Mouse (Mus musculus) urinary bladder, postnatal 4 days (tissue): ENCODE data around the gene Mrc1.
"Not testable (repeated sequence)": the region's sequence is repeated elsewhere in the genome, so short reads cannot be mapped to it uniquely, and the experiment has no call there.

ENCODE experiments used
- DNase-seq, 2 experiments: peaks; one replicate each; pipeline ENCODE4 v3.0.0; 2021 to 2022; ENCODE audit warnings: low spot score in 2 of 2

Gene Mrc1

DNA sequence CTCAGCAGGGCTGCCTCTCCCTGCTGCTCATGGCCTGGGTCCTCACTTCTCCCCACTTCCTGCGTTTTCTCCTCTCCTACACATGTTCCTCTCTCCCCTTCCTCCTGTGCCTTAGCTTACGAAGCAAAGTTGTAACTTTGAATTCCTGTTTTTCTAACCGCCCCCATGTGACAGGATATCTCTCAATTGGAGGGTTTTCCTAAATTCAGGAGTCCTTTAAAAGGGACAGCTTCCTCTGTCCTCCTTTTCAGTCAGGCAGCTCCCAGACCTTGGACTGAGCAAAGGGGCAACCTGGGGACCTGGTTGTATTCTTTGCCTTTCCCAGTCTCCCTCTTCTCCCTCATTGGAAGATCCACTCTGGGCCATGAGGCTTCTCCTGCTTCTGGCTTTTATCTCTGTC lies at the start of gene Mrc1:
Mrc1 (plus strand) TSS at position 244 of the 400 bp plus-strand sequence.
- DNase-seq, result no peak

DNA sequence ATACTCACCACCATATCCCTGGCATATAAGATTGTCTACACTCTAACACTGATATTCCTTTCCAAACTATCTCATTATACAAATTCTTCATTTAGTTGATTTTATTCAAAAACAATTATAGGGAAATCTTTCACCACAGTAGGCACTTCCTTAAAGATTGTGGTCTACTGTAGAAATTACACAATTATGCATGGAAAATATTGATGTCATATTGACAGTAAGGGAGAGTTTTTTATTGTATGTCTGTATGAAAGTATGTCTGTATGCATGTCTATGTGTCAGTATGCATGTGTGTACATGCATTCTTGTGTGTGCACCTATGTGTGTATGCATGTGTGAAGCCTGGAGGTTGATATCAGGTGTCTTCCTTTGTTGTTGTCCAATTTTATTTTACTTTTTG lies 44.8 kb upstream of the Mrc1 start:
- no peak for DNase-seq

GRCm38 (mm10) chr2:14190684-14191083 lies 38.5 kb upstream of the Mrc1 start:
- no peak for DNase-seq

- DNase-seq, result no peak
Measured at GRCm38 (mm10) chr2:14191601-14192000, 37.6 kb upstream of the Mrc1 start.

GRCm38 (mm10) chr2:14192046-14192445 lies 37.1 kb upstream of the Mrc1 start:
- no peak for DNase-seq

GRCm38 (mm10) chr2:14198325-14198903 lies 30.8 kb upstream of the Mrc1 start:
- not testable (repeated sequence) for DNase-seq

DNA sequence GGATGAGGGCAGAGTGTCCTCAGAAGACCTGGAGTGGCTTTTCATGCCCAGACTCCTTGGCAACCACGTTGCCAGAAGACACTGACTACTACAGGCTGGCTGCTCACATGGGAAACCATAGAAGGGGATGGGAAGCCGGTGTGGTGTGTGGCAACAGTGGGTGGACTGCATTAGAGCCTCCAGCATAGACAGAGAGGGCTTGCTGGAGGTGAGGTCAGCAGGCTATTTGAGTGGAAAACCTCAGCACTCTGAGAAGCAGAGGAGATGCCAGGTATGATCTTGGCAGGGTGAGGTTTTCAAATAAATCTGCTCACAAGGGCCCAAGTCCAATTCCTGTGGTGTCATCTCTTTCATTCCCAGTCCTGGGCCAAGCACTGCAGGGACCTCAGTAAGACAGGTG lies 29.6 kb upstream of the Mrc1 start:
- no peak for DNase-seq

GRCm38 (mm10) chr2:14200879-14201445 lies 28.2 kb upstream of the Mrc1 start:
- not testable (repeated sequence) for DNase-seq

DNA sequence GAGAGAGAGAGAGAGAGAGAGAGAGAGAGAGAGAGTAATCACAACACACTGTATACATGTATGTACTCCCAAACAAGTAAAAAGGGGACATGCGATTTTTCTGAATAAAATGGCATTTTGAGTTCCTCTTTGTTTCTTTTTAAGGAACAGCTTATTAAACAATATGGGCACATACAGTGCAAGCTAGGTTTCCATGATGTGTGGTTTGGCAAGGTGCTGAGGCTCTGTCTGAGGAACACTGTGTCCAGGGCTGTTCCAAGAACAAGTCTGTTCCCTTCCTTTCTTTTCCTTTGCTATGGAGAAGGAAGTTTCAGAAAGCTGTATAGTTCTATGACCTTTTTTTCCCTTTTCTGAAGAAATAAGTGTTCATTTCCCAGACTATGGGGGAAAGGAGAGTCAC lies 24.9 kb upstream of the Mrc1 start:
- no peak for DNase-seq

DNA sequence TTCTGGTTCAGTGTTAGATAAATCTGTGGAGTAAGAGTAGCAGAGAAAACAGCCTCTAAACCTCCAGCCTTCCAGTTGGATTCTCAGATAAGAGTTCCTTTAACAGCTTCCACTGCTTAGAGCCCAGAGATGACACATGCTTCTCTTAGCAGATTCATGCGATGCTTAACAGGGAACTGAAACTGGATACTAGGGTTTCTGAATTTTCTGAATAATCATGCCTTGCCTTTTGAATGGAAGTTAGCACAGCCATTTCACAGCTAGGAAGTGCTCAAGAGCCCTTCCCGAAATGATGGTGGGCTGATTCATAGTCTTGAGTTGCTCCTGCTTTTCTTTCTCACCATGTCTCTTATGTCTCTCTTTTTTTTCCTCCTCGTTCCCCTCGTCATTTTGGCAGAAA lies 22.4 kb upstream of the Mrc1 start:
- DNase-seq, result no peak

GRCm38 (mm10) chr2:14210731-14211130 lies 18.5 kb upstream of the Mrc1 start:
- no peak for DNase-seq

DNA sequence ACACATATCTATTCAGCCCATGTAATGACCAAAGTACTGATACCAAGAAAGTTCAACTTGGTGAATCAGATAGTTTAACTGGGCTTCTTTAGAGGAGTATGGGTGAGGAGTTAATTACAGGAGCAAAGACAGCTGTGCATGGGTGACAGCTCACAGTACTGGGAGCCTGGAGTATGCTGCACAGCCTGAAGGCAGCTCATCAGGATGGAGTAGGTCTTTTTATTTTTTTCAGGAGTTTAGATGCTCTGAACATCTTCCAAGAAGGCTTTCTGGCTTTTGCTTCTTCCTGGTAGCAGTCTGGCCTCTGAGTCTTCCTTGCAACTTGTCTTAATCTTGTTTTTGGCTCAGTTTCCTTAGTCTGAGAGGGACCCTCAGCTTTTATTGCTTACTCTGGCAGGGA lies 17.6 kb upstream of the Mrc1 start:
- DNase-seq, result no peak

DNA sequence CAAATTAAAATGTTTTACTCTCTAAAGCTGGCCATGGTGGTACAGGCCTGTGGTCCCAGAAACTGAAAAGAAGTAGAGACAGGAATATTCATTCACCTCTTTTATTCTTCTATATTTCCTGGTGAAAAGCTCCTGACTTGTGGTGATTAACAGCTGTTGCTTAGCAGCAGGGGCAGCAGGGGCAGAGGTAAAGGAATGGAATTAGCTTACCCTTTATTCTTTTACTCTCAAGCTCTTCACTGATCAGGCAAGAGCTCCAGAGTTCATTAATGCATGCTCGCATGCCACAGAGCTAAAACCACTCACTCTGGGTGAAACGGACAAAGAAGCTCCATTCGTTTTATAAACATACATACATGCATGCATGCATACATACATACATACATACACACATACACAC lies 14.4 kb upstream of the Mrc1 start:
- no peak for DNase-seq

GRCm38 (mm10) chr2:14216653-14217052 lies 12.5 kb upstream of the Mrc1 start:
- no peak for DNase-seq

GRCm38 (mm10) chr2:14218126-14218525 lies 11.1 kb upstream of the Mrc1 start:
- DNase-seq, result no peak

DNA sequence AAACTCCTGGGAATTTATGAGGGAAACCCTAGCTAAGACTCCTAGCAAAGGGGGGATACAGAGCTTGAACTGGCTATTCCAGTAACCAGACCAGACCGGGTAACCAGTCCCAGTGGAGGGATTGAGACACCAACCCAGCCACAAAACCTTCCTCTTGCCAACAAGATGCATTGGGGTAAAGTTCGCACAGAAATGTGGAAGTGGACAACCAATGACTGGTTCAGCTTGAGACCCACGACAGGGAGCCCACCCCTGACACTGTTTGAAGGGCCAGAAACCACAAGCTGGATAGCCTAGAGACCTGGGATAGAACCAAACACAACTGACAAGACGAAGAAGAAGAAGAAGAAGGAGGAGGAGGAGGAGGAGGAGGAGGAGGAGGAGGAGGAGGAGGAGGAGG lies 4.8 kb upstream of the Mrc1 start:
- DNase-seq, result no peak

GRCm38 (mm10) chr2:14228495-14228894 lies 697 bp upstream of the Mrc1 start:
- DNase-seq, result no peak

DNA sequence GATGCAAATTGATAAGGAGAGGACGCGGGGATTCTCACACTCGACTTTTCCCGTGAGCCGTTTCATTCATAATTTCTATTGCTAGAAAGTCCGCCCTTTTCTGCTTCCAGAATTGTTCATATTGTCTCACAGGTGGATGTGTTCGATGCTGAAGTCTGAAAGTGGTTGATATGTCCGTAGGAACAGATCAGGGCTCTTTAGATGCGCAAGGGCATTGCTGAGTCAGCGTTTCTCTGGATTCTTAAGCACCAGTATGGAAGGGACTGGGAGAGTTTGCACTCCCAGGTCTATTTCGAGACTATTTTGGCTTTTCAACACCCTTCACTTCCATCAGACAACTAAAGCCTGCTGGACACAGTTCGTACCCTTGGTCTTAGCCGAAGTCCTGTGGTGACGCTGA lies 787 bp downstream of the Mrc1 start:
- DNase-seq, result no peak

DNA sequence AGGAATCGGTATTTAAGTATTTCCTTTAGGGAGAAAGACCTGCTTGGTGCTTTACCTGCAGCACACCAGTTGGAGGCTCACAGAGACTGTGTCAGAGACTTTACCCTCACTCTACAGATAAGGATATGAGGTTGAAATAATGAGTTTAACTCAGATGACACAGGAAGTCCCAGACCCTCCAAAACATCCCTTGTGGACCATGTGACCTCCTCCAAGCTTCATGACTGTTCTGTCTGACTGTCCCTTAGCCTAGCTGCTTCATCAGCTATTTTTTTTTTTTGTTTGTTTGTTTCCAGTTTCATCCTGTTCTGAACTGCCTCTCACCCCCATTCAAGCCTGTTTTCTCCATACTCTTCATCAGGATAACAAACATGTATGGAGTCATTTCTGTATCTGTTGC lies 3.7 kb downstream of the Mrc1 start:
- no peak for DNase-seq

- no peak for DNase-seq
Measured at GRCm38 (mm10) chr2:14233983-14234382, 4.8 kb downstream of the Mrc1 start.

GRCm38 (mm10) chr2:14235319-14235718 lies 6.1 kb downstream of the Mrc1 start:
- DNase-seq, result no peak

DNA sequence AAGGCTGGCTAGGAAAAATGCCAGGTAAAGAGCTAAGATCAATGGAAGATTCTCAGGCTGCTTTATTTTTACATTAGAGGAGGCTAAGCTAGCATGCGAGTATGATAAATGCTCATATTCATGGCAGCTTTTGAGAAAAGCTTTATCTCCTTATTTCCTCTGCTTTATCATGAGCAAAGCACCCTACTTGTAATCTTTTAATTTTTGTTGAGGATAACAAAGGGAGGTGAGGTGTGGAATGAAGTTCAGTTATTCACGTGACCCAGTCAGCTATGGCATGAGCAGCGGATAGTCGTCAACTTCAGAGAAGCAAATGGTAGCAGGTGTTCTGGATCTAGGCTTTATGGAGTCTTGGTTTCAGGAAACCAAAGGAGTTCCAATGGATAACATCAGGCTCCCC lies 7.7 kb downstream of the Mrc1 start:
- no peak for DNase-seq

- no peak for DNase-seq
Measured at GRCm38 (mm10) chr2:14237723-14238122, 8.5 kb downstream of the Mrc1 start.

DNA sequence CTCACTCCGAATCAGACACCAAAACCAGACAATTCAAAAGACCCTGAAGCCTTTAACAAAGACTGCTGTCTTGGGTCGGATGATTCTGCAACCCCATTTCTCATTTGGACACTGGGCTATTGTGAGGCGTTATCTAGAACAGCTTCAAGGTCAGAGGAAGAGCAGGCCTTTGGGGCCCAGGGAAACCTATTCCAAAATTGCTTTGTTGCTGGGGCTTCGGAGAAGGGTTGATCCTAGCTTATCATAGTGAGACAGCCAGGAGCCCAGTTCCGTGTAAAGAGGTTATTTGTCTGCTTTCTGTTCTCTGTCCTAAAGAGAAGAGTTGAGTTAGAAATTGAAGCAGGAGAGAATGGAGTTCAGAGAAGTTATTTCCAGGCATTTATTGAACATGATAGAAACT lies 10.0 kb downstream of the Mrc1 start:
- DNase-seq, result no peak
